Mouse (Mus musculus) stomach, embryonic 14.5 days (tissue): ENCODE data around the gene Sez6. TPM values are rescaled to one million over a fixed set of nuclear protein-coding genes. Genes with fewer than 3 reads are reported as not detected.

ENCODE experiments used
- ATAC-seq: fragments of 200-750 bp; cut with Nextera tagmentation; 2 replicates; pipeline ENCODE4 v1.8.0; 2017; ENCODE audit warnings: low read depth, moderate TSS enrichment; ENCODE audit not compliant: insufficient number of reproducible peaks, insufficient read depth, low FRiP score
- H3K27ac ChIP-seq: fragments of 300-500 bp; sonication (generic); 2 replicates; pipeline ENCODE4 v1.5.1; 2014; ENCODE audit warnings: mild to moderate bottlenecking, low read length, moderate library complexity, mixed read lengths
- H3K27me3 ChIP-seq: fragments of 300-500 bp; sonication (generic); 2 replicates; pipeline ENCODE4 v1.6.1; 2014; ENCODE audit warnings: low read length, control low read depth, mixed read lengths; ENCODE audit not compliant: control insufficient read depth, insufficient read depth
- H3K36me3 ChIP-seq: fragments of 300-500 bp; sonication (generic); 2 replicates; pipeline ENCODE4 v1.6.1; 2014; ENCODE audit warnings: mild to moderate bottlenecking, control low read depth, low read length, moderate library complexity, mixed read lengths; ENCODE audit not compliant: control insufficient read depth, insufficient read depth
- H3K4me1 ChIP-seq: fragments of 300-500 bp; sonication (generic); 2 replicates; pipeline ENCODE4 v1.6.1; 2014; ENCODE audit warnings: low read length, control low read depth, mixed read lengths; ENCODE audit not compliant: control insufficient read depth, insufficient read depth
- H3K4me2 ChIP-seq: fragments of 300-500 bp; sonication (generic); replicated peaks from 2 replicates; pipeline ENCODE4 v1.6.1; 2014; ENCODE audit warnings: low read depth, low read length, control low read depth
- H3K4me3 ChIP-seq: fragments of 300-500 bp; sonication (generic); 2 replicates; pipeline ENCODE4 v1.5.1; 2014; ENCODE audit warnings: low read depth, low read length, control low read depth
- H3K9ac ChIP-seq: fragments of 300-500 bp; sonication (generic); replicated peaks from 2 replicates; pipeline ENCODE4 v1.6.1; 2014; ENCODE audit warnings: low read depth, mild to moderate bottlenecking, control low read depth, low read length, moderate library complexity, mixed read lengths
- H3K9me3 ChIP-seq: fragments of 300-500 bp; sonication (generic); 2 replicates; pipeline ENCODE4 v1.6.1; 2016; ENCODE audit warnings: low read depth, low read length, control low read depth; ENCODE audit not compliant: control insufficient read depth
- WGBS: fragments of 180-500 bp; shearing (Covaris S2); extraction: QIAGEN DNeasy Blood & Tissue Kit; methylation state at CpG from one replicate; pipeline ENCODE4 v1.1.7; 2014; 5-methylcytosine and 5-hydroxymethylcytosine counted together
- polyA plus RNA-seq: library from polyadenylated mRNA; unstranded; fragments of >200 nt; fragmentation: Nextera tagmentation; extraction: Ambion mirVana; gene quantifications from 2 replicates; pipeline ENCODE4 v1.2.1, GENCODE M21; 2014

Sez6 gene
- polyA plus RNA-seq, 1 experiment from 2014 or later: 2.1 TPM

GRCm38 (mm10) chr11:77901366-77901765, 29.2 kb upstream of the Sez6 start:
- Histone ChIP-seq H3K9ac (no peak overlapping the region), H3K4me2 (0 out of 2 replicates have a peak overlapping the region, but pooled peaks have one; percentile 14), H3K36me3 (no peaks in the 10 kb centered on the region), H3K9me3 (no peaks in the 10 kb centered on the region), H3K27ac (peak overlapping the region; percentile 61), H3K27me3 (peaks cover 6% of the 10 kb centered on the region; the same call in 1 of the 2 replicates), H3K4me1 (peaks cover 20% of the 10 kb centered on the region), H3K4me3 (no peak overlapping the region)
- ATAC-seq: peak; percentile 53; the same call in 1 of the 2 replicates
- WGBS: 43% methylated on average over 5 of the region's 5 CpGs

- Histone ChIP-seq H3K27me3 (peaks cover 6% of the 10 kb centered on the region; the same call in 1 of the 2 replicates), H3K4me2 (0 out of 2 replicates have a peak overlapping the region, but pooled peaks have one; percentile 14), H3K9me3 (no peaks in the 10 kb centered on the region), H3K27ac (peak overlapping the region; percentile 61), H3K36me3 (no peaks in the 10 kb centered on the region), H3K4me1 (peaks cover 16% of the 10 kb centered on the region), H3K4me3 (no peak overlapping the region), H3K9ac (no peak overlapping the region)
- WGBS: 37% methylated on average over 8 of the region's 8 CpGs
- ATAC-seq: no peak
Measured at GRCm38 (mm10) chr11:77901775-77902355, 28.7 kb upstream of the Sez6 start.

GRCm38 (mm10) chr11:77903761-77904160, 26.8 kb upstream of the Sez6 start:
- H3K4me2 ChIP-seq: no peak overlapping the region

GRCm38 (mm10) chr11:77904707-77905106, 25.9 kb upstream of the Sez6 start:
- no peak overlapping the region for H3K27ac ChIP-seq
- WGBS: 43% methylated on average over 1 of the region's 1 CpGs
- peaks cover 10% of the 10 kb centered on the region for H3K4me1 ChIP-seq
- no peak overlapping the region for H3K4me2 ChIP-seq
- H3K27me3 ChIP-seq: no peaks in the 10 kb centered on the region
- no peak overlapping the region for H3K9ac ChIP-seq
- no peak for ATAC-seq
- H3K4me3 ChIP-seq: no peak overlapping the region
- H3K9me3 ChIP-seq: no peaks in the 10 kb centered on the region
- no peaks in the 10 kb centered on the region for H3K36me3 ChIP-seq

More at GRCm38 (mm10) chr11:77903761-77904160, 26.8 kb upstream of the Sez6 start:
- no peak for ATAC-seq
- Histone ChIP-seq H3K27ac (no peak overlapping the region), H3K4me3 (no peak overlapping the region), H3K36me3 (no peaks in the 10 kb centered on the region), H3K9ac (no peak overlapping the region), H3K27me3 (no peaks in the 10 kb centered on the region), H3K4me1 (peaks cover 10% of the 10 kb centered on the region), H3K9me3 (no peaks in the 10 kb centered on the region)
- WGBS: 21% methylated on average over 3 of the region's 3 CpGs

- no peak overlapping the region for H3K4me2 ChIP-seq
- no peaks in the 10 kb centered on the region for H3K36me3 ChIP-seq
- H3K4me1 ChIP-seq: peaks cover 8% of the 10 kb centered on the region; the same call in 1 of the 2 replicates
- H3K27me3 ChIP-seq: no peaks in the 10 kb centered on the region
- H3K27ac ChIP-seq: no peak overlapping the region
- 44% methylated on average over 19 of the region's 19 CpGs for WGBS
- no peaks in the 10 kb centered on the region for H3K9me3 ChIP-seq
- no peak overlapping the region for H3K4me3 ChIP-seq
- no peak overlapping the region for H3K9ac ChIP-seq
- no peak for ATAC-seq
Measured at GRCm38 (mm10) chr11:77906097-77906687, 24.4 kb upstream of the Sez6 start.

GRCm38 (mm10) chr11:77906747-77907174, 23.8 kb upstream of the Sez6 start:
- H3K27ac ChIP-seq: no peak overlapping the region
- H3K4me2 ChIP-seq: no peak overlapping the region
- H3K9me3 ChIP-seq: no peaks in the 10 kb centered on the region
- H3K27me3 ChIP-seq: no peaks in the 10 kb centered on the region
- no peak overlapping the region for H3K4me3 ChIP-seq
- no peaks in the 10 kb centered on the region for H3K36me3 ChIP-seq
- H3K9ac ChIP-seq: no peak overlapping the region
- 11% methylated on average over 9 of the region's 9 CpGs for WGBS
- H3K4me1 ChIP-seq: peaks cover 4% of the 10 kb centered on the region; the same call in 1 of the 2 replicates
- no peak for ATAC-seq

GRCm38 (mm10) chr11:77908468-77908867, 22.1 kb upstream of the Sez6 start:
- ATAC-seq: no peak
- WGBS: 51% methylated on average over 4 of the region's 4 CpGs

GRCm38 (mm10) chr11:77909376-77909775, 21.2 kb upstream of the Sez6 start:
- Histone ChIP-seq H3K27me3 (0 out of 2 replicates have a peak, but pooled peaks cover 5% of the 10 kb centered on the region), H3K36me3 (no peaks in the 10 kb centered on the region), H3K9ac (no peak overlapping the region), H3K4me3 (no peak overlapping the region), H3K9me3 (no peaks in the 10 kb centered on the region), H3K27ac (no peak overlapping the region), H3K4me1 (no peaks in the 10 kb centered on the region; the same call in 1 of the 2 replicates), H3K4me2 (no peak overlapping the region)
- ATAC-seq: no peak
- WGBS: 24% methylated on average over 5 of the region's 5 CpGs

More at GRCm38 (mm10) chr11:77908468-77908867, 22.1 kb upstream of the Sez6 start:
- Histone ChIP-seq H3K4me1 (no peaks in the 10 kb centered on the region; the same call in 1 of the 2 replicates), H3K27ac (no peak overlapping the region), H3K9me3 (no peaks in the 10 kb centered on the region), H3K9ac (no peak overlapping the region), H3K4me2 (no peak overlapping the region), H3K4me3 (no peak overlapping the region), H3K36me3 (no peaks in the 10 kb centered on the region), H3K27me3 (no peaks in the 10 kb centered on the region)
